Mouse (Mus musculus): ENCODE measurements around the gene Rbm4.

DNA sequence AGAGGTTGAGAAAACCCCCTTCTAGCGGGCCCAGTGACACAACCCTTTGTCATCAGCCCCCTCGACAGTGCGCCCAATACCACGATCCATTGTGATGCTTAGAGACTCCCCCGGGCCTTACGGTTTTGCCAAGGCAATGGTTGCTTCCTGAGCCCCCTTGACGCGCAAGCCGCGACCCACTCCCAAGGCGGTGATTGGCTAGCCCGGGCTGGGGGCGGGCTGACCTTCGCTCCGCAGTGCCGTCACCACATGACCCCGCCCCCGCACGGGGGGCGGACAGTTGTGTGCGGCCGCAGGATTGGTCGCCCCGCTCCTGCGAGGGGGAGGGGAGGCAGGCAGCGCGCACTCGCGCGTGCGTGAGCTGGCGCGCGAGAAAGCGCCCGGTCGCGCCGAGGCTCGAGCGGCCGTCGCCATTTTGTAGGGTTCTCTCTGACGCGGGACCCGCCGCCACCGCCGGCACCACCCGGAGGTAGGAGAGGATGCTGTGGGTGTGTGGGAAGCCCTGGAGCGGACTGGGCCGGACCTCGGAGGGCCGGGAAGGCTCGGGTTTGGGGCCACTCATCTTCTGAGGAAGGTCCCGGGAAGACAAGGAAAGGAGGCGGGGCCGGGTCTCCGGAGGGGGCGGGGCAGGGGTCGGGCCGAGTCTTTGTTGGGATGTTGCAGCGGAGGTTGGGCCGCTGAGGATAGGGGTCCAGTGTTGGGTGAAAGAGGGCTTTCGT, 37.3 kb downstream of the Rbm4 start, which contains the start of gene Rbm4b:
- TF ChIP-seq CTCF (IDR thresholded peaks at IDR 0.05; ENCODE audit: low read depth) (no peak), EP300 (IDR thresholded peaks at IDR 0.05; ENCODE audit: low read depth) (peak; percentile 83; the same call in 1 of the 2 replicates)
